Mouse (Mus musculus) right cerebral cortex, postnatal 25 days (tissue): ENCODE results near the gene Bcl7c.
"Not testable (repeated sequence)": the region's sequence is repeated elsewhere in the genome, so short reads cannot be mapped to it uniquely, and the experiment has no call there.

ENCODE experiments used
- DNase-seq: peaks from one replicate; pipeline ENCODE4 v3.0.0; 2022

The Bcl7c gene

DNA sequence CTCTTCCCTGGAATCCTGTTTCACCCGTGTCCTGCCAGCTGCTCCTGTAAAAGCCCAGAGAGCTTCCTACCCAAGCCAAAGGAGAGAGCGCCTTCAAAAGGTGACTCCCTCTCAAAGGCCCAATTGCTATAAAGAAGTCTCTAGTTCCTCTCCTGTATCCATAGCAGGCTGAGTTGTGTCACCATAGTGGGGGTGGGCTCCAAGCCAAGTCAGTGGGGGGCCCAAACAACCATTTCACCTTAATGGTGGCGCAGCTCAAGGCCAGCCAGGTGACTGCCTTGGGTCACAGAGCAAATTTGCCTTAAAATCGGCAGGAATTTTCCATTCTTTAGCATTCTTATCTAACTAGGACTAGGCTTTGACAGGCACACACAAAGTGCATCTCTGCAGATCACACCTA, 6.1 kb upstream of the Bcl7c start:
- no peak for DNase-seq

DNA sequence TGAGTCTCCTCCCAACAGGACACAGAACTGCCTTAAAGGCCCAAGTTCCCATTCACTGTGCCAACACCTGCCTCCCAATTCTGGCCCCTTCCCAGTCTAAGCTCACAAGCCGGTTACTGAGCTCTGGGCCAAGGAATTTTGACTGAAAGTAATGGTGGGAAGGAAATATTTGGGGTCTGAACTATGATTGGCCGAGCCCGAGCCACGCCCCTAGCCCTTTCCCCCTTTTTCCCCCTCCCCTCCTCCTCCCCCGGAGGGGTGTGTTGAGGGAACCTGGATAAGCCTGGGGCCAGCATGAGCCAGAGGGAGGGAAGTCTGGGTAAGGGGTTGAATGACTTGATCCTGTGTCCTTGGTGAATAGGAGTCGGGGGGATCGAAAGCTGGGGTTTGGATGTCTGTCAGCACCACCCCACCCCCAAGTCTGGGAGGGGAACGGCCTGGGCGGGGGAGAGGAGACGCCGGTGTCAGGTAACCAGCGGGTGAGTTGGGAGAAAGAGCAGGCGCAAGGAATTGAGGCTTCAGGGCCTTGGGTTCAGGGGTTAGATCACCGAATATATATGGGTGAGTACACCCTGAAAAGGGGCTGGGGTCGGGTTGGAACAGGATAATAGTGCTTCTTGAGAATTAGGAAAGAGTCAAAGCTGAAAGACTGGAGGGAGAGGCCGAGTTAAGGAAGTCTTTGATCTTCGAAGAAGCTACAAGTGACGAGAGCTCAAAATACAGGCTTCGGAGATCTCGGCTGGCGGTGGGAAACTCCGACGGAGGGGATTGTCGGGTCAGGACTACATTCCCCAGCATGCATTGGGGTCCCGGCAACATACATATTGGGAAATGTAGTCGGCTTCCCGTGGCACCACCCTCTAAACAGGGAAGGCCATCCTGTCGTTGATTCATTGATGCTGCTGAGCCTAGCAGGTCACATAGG, 4.0 kb upstream of the Bcl7c start, which contains the start of gene Ctf1:
Gene Ctf1 (plus strand): TSS at position 276 of the 925 bp plus-strand sequence.
- peak; percentile 63 for DNase-seq

DNA sequence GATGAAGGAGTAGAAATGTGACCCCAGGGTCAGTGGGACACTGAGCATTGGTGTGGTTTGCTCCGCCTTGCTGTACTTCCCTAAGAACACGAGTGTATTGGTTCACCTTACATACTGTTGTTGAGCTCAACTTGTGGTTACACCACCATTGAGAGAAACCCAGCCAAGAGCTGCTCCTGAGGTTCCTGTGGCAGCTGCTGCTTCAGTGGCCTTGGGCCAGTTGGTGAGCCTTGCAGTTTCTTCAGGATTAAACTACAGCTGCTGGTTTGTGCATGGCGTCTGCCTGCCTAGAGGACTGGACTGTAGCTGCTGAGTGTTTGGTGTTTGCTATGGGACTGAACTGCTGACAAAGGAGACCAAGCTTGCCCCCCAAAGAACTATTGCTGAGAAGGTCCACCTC, 2.7 kb upstream of the Bcl7c start:
- no peak for DNase-seq

DNA sequence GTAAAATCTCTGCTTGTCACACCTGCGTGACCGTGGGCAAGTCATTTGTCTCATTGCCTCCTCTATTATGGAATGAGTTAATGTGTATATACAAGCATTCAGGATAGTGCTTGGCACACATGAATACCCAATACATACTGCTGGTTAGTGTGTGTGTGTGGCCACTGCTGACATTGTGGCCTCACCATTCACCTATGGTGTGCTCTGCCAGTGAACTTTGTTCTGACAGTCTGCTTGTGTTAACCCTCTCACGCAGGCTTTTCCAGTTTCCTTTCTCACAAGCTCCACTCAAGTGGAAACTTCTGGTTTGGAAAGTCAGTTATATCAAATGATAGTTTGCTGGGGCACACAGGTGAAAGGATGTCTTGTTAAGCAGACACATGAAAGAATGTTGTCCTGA, 2.3 kb upstream of the Bcl7c start:
- no peak for DNase-seq

- no peak for DNase-seq
Observed at GRCm38 (mm10) chr7:127709261-127709979, 687 bp upstream of the Bcl7c start.

DNA sequence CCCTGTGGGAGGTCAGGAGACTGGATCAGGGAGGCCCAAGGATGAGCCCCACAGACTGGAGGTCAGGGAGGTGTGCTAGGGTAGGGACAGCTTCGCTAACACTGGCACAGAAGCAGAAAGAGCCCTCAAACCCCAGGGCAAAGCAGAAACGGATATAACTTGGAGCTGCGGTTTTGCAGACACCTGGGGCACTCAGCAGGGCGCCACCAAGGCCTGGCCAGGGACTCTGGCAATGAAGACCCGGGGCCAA, 851 bp downstream of the Bcl7c start:
- no peak for DNase-seq

- DNase-seq = no peak
Observed at GRCm38 (mm10) chr7:127707045-127707956, 1.4 kb downstream of the Bcl7c start.

GRCm38 (mm10) chr7:127705706-127706105, 3.0 kb downstream of the Bcl7c start:
- DNase-seq = peak; percentile 24

- DNase-seq = no peak
Observed at GRCm38 (mm10) chr7:127704598-127704997, 4.1 kb downstream of the Bcl7c start.

- DNase-seq = no peak
Observed at GRCm38 (mm10) chr7:127703561-127704178, 5.1 kb downstream of the Bcl7c start.

DNA sequence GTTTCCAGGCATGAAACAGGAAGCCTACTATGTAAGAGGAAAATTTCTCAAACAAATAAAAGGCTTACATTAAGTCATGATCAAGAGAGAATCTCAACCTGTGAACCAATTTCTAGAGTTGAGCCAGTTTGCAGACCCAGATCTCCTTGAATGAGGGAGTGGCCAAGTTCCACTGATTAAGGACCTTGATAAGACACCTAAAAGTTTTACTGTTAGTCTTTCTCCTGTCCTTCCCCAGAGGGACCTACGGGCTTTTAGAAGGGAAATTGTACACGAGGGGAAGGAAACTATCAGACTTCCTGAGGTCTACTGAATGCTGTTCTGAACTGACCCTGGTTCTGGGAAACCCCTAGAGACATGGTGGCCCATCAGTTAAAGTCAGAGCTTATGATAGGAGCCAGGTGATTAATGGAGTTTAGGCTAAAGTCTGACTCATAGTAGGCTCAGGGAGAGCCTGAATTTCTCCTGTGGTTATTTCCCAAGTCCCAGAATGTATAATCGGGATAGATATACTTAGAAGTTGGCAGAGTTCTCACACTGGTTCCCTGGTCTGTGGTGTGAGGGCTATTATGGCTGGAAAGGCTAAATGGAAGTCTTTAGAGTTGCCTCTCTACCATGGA, 7.9 kb downstream of the Bcl7c start:
- no peak for DNase-seq

- no peak for DNase-seq
Observed at GRCm38 (mm10) chr7:127698986-127699385, 9.7 kb downstream of the Bcl7c start.

DNA sequence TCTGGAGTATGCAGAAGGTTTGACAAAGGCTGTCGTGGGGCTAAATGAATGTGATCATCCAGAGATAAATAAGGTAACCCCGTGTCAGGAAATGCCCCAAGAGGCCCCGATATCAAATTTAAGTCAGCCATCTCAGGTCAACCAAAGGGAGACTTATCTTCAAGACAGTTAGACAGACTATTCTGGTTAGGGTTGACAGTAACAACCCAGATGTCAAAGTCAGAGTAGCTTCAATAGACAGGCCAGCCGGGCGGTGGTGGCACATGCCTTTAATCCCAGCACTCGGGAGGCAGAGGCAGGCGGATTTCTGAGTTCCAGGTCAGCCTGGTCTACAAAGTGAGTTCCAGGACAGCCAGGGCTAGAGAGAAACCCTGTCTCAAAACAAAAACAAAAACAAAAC, 15.0 kb downstream of the Bcl7c start:
- DNase-seq = not testable (repeated sequence)

DNA sequence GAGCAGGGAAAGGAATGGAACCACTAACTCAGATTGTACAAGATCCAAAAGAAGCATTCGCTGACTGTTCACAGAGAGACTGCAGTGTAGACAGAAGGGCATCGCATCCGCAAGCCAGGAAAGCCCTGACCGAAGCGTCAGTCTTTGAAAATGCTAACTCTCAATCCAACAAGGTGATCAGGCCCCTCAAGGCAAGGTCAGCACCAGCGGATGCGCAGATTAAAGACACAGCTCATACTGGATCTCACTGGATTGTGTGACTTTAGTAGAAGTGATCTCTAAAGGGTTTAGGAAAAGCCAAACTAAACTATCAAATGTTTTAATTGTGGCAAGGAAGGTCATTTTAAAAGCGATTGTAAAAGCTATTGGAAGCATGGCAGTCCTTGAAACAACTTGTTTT, 15.4 kb downstream of the Bcl7c start:
- no peak for DNase-seq

- DNase-seq = peak; percentile 58
Observed at GRCm38 (mm10) chr7:127691221-127691989, 17.3 kb downstream of the Bcl7c start.

- DNase-seq = no peak
Observed at GRCm38 (mm10) chr7:127689626-127690280, 19.0 kb downstream of the Bcl7c start.

DNA sequence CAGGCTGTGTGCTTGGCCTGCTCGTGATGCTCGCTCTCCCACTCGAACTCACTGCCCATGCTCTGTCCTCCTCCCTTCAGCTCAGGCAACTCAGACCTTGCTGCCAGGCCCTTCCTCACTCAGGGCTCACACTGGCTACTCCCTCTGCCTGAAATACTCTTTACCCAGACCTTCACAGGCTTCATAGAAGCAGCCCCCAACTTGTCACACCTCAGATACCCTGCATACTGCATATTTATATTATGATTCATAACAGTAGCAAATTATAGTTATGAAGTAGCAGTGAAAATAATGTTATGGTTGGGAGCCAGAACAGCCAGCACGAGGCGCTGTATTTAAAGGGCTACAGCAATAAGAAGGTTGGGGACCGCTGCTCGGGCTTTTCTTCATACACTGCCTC, 19.8 kb downstream of the Bcl7c start:
- DNase-seq = no peak

GRCm38 (mm10) chr7:127686740-127687449, 21.8 kb downstream of the Bcl7c start:
- DNase-seq = no peak

DNA sequence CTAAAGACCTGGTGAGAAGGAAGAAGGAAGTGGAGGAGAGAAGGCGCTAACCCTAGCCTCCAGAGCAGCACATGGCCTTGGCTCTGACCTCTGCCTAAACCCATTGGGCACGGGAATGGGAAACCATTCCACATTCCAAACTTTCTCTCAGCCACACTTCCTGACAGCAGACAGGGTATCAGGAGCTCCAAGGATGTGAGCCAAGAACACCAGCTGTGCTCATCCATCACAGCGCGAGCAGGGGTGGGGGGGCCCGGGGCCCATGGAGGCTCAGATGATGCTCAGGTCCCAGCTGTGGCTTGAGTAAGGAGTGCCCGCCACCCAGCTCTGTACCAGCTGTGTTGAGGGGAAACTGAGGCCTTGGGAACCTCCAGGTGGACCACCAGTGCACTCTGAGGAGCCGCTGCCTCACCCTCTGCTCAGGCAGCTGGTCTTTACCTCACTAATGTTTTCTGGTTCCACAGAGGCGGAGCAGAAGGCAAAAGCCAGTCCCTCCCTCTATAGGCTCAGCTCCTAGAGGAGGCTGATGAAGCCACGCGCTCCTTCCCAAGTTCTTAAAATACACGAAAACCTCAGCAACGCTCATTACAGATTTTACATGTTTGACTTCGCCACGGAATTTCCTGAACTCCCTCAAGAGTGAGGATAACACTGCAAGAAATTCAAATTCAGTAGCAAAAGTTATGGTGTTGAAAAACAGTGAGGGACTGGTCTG, 23.3 kb downstream of the Bcl7c start:
- DNase-seq = peak; percentile 41
